23 mouse cellular contexts compared by ENCODE assay signal in genomic region chr13:58186281-58186680, GRCm38 (mm10). TPM values are rescaled to one million over a fixed set of nuclear protein-coding genes. Genes with fewer than 3 reads are reported as not detected.
DNase-seq lines count a peak whose midpoint lies in the region.
"Had no signal": no experiment of that assay in that cellular context is flagged by ENCODE, and none has a peak within 500 bp of the region (broad histone marks: within the 10 kb centered on the region; RNA-seq: fewer than 3 reads in every experiment).

No protein-coding gene starts in this region.

- peak; percentile 46 to 47 for DNase-seq in frontal cortex, adult 2 months (ENCODE audit: extremely low spot score in 1 of 2, low spot score in 1 of 2)
- no peak for DNase-seq in frontal cortex, postnatal 10 days (ENCODE audit: low spot score in 2 of 2)
- peak; percentile 29 to 34 for DNase-seq in left cerebral cortex, adult 18-20 months (ENCODE audit: low spot score in 2 of 2)
- no peak for DNase-seq in left cerebral cortex, postnatal 4 days
- peak; percentile 40 to 48 for DNase-seq in right cerebral cortex, adult 2 months (ENCODE audit: low spot score in 2 of 2)
- no peak for DNase-seq in right cerebral cortex, postnatal 4 days
- DNase-seq in telencephalon, adult 2 months (ENCODE audit: low read depth, low spot score) = peak; percentile 27
- no peak for DNase-seq in adrenal gland, adult 18-20 months (ENCODE audit: low spot score in 2 of 2)
- DNase-seq: adrenal gland, postnatal 25 days; cerebellum, adult 2 months; cerebellum, postnatal 14 days; gastrocnemius, postnatal 14 days; heart, postnatal 36 days; kidney, postnatal 14 days; layer of hippocampus, postnatal 36 days; liver; lung, adult 2 months; lung, postnatal 10 days; midbrain, embryonic 14.5 days; retina, postnatal 1 day; spleen, adult 18-20 months; thymus, adult 18-20 months; thymus, postnatal 25 days had no signal

- intact Hi-C loops in left cerebral cortex, postnatal 4 days (cut with DNase I) = no loop called here

RNA-seq across cellular contexts. Expression of gene Idnk, which starts 28.8 kb away (rescaled TPM):
- polyA plus RNA-seq in frontal cortex, adult 2 months (2012; rRNA removed) = 21.2 and 23.2 TPM in 2 replicates
- total RNA-seq in left cerebral cortex, adult 18-20 months (2021) = 10 to 100 TPM; 29.6 to 33.2 TPM
- total RNA-seq in left cerebral cortex, postnatal 4 days (2021) = 10 to 100 TPM; 23.1 to 25.5 TPM
- total RNA-seq in adrenal gland, adult 18-20 months (2021) = 10 to 100 TPM; 59.7 to 65.5 TPM

RNA-seq across cellular contexts. Expression of gene Ubqln1, which starts 29.2 kb away (rescaled TPM):
- polyA plus RNA-seq in frontal cortex, adult 2 months (2012; rRNA removed) = 106 and 107 TPM in 2 replicates
- 100 to 1,000 TPM; 155 to 162 TPM for total RNA-seq in left cerebral cortex, adult 18-20 months (2021)
- 100 to 1,000 TPM; 129 to 133 TPM for total RNA-seq in left cerebral cortex, postnatal 4 days (2021)
- total RNA-seq in adrenal gland, adult 18-20 months (2021) = 100 to 1,000 TPM; 151 to 156 TPM

RNA-seq across cellular contexts. Expression of gene Hnrnpa0, which starts 57.9 kb away (rescaled TPM):
- 97.9 and 101 TPM in 2 replicates for polyA plus RNA-seq in frontal cortex, adult 2 months (2012; rRNA removed)
- 100 to 1,000 TPM; 125 to 127 TPM for total RNA-seq in left cerebral cortex, adult 18-20 months (2021)
- total RNA-seq in left cerebral cortex, postnatal 4 days (2021) = 100 to 1,000 TPM; 224 to 244 TPM
- total RNA-seq in adrenal gland, adult 18-20 months (2021) = 100 to 1,000 TPM in 1 of 2 experiments, 10 to 100 TPM in 1; 95.7 to 111 TPM

Comparison
In these comparisons a context has a peak if more than half of its experiments do, and no peak if none do; other contexts are left out.
1. DNase-seq: peak in frontal cortex, adult 2 months (2 of 2), left cerebral cortex, adult 18-20 months (2 of 2), right cerebral cortex, adult 2 months (2 of 2) and telencephalon, adult 2 months (single experiment); none in frontal cortex, postnatal 10 days (0 of 2), left cerebral cortex, postnatal 4 days (single experiment), right cerebral cortex, postnatal 4 days (single experiment) and adrenal gland, adult 18-20 months (0 of 2).